Mouse (Mus musculus) adrenal gland (tissue): ENCODE data around the gene Stk24.

ENCODE experiments used
- intact Hi-C: fragments of 180-260 bp; cut with DNase I; formaldehyde crosslinking; loops from one replicate; pipeline ENCODE4 v1.15.1; 2025

The Stk24 gene

DNA sequence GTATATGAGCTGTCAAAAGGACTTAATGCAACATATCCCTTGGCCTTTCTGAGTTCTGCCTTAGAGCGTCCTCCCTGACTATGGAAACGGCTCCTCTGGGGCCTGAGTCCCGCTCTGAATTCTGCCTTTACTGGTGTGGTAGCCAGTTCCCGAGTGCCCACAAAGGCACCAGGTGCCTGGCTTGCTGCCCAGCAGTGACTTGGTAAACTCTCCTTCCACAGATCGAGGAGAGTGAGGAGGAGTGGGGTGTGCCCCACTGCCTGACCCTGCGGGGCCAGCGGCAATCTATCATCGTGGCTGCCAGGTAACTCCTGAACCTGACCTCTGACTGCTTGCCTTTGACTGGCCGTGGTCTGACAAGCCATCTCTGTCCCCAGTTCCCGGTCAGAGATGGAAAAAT is 103.8 kb downstream of the Stk24 start:
- intact Hi-C loops: loop anchor here (5.0 kb wide), 1 partner anchor 301 kb away; no protein-coding TSS in a partner anchor

DNA sequence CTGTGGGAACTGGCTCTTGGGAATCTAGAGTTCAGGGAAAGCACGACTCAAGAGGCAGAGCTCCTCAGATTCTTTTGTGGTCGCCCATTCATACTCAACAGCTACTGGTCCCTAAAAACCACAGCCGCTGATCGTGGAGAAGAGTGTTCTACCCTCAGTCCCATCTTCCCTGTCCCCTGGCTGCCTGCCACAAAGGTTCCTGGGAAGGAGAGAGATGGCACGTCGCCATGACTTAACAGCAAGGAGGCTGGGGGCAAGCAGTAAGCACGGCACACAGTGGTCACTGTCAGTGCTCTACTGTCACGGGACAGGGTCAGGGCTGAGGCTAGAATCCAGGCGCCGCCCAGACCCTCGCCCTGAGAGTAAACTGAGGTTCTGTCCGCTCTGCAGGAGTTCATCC is 104.8 kb downstream of the Stk24 start:
- intact Hi-C loops: loop anchor here (5.0 kb wide), 1 partner anchor 302 kb away; no protein-coding TSS in a partner anchor

DNA sequence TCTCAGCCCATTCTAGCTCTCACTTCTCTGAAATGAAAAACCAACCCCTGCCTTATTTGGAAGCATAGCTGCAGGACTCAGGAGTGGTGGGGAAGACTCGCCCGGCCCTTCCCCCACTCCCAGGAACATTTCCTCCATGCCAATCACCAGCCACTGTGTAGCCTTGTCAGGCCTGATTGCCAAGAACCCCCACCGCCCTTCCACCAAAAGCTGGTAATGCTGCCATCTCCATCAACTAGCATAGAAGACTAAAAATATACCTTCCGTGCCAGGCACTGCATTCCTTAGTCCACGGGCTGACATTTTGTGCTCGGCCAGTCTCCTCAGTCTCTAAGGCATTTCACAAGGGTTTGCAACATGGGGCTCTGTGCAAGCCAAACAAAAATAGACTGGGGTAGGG is 109.3 kb downstream of the Stk24 start:
- intact Hi-C loops: no loop called here

DNA sequence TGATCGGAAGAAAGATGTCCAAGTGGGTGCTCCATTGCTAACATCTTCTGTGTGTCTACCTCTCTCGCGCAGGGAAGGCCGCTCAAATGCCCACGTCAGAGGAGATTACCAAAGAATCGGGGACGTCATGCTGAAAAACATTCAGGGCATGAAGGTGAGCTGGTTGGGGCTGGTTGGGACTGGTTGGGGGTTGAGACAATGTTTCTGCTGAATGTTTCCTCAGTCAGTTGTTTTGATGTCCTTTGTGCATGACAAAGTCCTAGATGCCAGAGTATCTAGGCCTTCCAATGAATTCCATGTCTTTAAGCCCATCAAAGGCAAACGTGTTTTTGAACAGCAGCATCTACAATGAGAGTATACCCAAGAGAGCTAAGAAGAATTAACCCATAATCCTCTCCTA is 112.0 kb downstream of the Stk24 start:
- intact Hi-C loops: no loop called here

DNA sequence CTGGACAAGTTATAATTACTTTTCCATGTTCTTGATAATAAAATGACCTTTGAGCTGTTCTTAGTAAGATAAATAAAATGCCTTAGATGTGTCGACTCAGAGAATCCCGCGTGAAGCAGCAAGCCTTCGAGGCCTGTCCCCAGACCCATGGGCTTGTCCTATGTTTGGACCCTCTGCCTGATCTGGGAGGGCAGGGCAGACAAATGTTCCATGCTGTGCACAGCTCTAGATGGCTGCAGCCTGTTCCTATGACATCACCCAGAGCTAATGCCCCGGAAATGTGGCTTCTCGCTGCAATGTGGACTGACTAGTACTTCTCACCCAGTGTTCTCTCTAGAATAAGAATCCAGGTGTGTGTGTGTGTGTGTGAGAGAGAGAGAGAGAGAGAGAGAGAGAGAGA is 115.4 kb downstream of the Stk24 start:
- intact Hi-C loops: no loop called here

DNA sequence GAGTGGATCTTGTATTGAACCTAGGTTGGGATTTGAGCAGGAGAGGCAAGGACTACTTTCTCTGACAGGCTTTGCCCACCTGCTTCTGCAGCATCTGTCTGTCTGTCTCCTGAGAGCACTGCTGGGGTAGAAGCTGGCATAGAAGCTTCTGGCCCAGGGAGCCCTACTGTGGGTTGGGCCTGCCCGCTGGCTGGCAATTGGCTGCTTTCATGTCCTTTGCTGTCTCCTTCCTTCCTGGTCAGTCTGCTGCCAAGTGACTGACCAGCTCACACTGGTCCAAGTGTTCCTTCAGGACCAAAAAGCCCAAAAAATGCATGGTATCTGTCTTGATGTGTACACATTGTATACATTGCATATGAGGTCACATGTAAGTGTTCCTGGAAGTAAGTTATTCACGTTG is 115.9 kb downstream of the Stk24 start:
- intact Hi-C loops: no loop called here

DNA sequence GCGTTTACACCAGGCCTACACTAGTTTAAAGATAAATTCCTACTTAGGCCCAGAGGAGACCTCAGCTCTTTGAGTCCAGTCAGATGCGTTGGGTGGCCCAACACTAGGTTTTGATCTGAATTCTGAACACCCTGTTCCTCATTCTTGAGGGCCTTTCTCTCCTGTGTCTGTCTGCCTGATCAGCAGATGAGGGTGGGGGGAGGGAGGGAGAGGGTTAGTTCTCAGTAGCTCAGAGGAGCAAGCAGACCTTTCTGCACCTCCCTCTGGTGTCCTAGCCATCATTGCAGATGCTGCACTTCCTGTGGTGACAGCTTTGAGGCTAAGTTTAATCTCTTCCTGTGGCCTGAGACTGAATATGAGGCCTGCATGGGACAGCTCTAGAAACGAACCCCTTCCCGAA is 117.2 kb downstream of the Stk24 start:
- intact Hi-C loops: no loop called here

DNA sequence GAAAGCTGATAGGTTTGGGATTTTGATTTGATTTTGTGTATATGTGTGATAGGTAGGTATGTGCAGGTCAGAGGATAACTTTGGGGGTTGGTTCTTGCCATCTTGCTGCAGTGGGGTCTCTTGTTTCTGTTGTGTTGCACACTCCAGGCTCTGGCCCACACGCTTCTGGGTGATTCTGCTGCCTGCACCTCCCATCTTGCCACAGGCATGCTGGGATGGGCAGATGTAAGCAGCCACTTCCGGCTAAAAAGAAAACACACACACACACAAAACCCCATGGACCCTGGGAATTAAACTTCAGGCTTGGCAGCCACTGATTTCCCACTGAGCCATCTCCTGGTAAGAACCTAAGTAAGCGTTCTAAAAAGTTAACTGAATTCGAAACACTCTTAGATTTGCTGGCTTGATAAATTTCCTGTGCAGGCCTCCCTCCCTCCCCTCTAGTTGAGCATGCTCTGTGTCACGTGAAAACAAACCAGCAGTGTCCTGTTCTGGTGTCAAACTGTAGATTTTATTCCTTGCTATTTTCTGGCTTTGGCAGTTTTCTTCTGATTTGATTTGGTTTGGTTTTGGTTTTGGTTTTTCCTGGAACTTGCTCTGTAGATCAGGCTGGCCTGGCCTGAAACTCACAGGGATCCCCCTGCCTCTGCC is 118.5 kb downstream of the Stk24 start:
- intact Hi-C loops: no loop called here

DNA sequence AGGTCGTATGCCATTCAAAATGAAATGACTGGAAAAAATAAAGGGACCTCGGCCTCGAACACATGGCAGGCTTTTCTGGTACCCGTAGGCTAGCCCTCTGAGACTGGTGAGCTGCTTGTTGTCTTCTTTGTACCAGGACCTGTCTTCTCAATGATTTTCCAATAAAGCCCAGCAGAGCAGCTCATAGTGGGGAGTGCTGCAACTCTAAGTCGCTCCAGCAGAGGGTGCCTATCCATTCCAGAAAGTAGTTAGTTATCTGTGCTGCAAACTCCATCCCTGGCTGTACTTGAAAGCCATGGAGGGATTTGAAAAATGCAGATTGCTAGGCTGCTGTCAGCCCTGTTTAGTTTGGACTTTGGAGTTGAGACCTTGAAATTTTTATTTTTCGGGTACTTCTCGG is 120.0 kb downstream of the Stk24 start:
- intact Hi-C loops: loop anchor here (10.0 kb wide), 1 partner anchor 325 kb away; no protein-coding TSS in a partner anchor

DNA sequence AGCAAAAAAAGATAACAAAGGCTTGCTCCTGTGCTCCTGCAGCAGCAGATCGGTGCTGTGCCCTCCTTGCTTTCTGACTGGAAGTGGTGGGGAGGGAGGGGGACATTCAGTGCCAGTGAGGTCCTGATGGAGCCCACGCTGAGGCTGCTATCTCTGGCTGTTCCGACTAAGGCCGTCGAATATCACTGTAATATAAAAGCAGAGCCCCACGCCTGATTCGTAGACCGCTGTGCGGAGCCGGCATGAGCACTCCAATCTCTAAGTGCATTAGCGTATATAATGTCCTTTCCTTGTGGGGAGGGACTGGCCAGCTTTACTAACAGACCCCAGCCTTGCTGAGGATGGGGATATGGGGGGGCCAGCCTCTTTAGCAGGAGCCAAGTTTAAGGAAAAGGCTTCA is 120.5 kb downstream of the Stk24 start:
- intact Hi-C loops: loop anchor here (10.0 kb wide), 1 partner anchor 325 kb away; no protein-coding TSS in a partner anchor

DNA sequence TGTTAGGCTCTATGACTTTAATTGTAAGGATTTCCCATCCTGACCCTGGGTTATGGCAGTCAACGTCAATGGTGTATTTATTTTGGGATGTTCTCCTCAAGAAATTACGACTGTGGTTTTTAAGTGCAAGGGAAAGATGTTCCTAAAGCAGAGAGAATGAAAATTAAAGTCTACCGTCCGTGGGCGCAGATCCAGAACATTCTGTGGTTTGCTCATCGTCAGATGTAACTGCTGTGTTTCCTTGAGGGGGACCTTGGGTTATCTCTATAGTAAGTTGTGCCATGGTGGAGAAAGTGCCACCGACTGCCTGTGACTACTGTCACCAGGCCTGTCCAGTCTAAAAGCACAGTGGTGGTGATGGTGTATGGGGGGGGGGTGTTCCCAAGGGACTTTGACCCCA is 122.9 kb downstream of the Stk24 start:
- intact Hi-C loops: loop anchor here (10.0 kb wide), 1 partner anchor 328 kb away; no protein-coding TSS in a partner anchor

DNA sequence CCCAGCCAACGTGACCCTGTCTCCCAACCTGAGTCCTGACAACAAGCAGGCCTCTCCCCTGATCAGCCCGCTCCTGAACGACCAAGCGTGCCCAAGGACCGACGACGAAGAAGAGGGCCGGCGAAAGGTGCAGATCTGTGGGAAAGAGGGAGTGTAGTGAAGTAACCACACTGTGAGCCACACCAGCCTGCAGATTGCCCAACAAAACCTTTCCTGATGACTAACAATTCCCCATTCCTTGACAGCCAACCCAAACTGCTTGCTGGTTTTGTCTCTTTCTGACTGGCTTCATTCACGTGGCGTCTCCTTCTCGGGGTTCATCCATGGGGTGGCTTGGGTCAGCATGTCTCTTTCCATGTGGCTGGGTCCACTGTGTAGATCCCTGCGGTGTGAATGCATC is 124.3 kb downstream of the Stk24 start:
- intact Hi-C loops: loop anchor here (10.0 kb wide), 1 partner anchor 329 kb away; no protein-coding TSS in a partner anchor

DNA sequence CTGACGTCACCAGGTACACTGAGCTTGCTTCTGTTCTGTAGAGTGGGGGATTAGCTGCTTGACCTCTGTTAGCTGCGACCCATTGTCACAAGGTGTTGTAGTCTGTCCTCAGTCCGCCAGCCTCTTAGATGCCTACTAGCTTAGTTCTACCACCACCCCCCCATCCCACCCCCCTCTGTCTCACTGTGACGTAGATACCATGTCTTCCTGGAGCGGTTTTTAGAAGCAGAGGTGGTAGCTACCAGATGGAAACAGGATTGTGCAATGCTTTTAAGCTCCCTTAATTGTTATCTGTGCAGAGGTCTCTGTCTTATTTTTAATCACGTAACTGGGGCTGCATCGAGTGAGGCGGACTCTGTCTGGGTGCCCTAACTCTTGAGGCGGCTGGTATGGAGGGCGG is 124.9 kb downstream of the Stk24 start:
- intact Hi-C loops: loop anchor here (10.0 kb wide), 1 partner anchor 330 kb away; no protein-coding TSS in a partner anchor

DNA sequence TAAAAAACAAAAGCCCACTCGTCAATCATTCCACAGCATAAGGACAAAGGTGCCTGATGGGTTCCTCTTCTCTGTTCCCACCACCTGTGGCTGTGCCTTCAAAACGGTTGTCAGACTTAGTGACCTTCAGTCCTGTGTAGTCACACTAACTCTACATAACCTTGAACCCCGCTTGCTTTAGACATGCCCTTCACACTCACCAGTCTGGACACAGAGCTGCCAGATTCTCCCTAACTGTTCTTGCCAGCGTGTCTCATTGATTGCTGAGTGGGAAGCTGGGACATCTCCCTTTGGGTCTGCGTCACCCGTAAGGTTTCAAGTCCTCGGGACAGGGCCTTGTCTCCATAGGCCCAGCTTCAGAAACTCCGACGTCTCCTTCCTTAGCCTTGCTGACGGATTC is 127.3 kb downstream of the Stk24 start:
- intact Hi-C loops: loop anchor here (10.0 kb wide), 1 partner anchor 332 kb away; no protein-coding TSS in a partner anchor

DNA sequence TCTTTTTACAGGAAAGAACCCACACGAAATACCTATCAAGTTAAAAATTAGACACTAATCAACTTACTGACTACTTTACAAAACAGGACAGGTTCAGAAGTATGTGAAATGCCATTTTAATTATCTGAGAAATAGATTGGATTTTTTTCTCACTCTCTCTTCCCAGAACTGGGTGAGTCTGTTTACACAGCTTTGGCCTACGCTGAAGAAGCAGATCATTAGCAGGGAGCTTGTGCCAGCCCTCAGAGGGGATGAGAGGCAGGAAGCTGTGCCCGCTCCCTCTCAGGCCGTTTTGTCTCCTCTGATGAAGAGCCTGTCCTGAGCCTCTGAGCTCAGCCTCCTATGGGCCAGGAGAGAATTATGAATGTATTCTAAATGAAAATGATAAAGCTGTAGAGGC is 128.1 kb downstream of the Stk24 start:
- intact Hi-C loops: loop anchor here (10.0 kb wide), 1 partner anchor 333 kb away; no protein-coding TSS in a partner anchor

DNA sequence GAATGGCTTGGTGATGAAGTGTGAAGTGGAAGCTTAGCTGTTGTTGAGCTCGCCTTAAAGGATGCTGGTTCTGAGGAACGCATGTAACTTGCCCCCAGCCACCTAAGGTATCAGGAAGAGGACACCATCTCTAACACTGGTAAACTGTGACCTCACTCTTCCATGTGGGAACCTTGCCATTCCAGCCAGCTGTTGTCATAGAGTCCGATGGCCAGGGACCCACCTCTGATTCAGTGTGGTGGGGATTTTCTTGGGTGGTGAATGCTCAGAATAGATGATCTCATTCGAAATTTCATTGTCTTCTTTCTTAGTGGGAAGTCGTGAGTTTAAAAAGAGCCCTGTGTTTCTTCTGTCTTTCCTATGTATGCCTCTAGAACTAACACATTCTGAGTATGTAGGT is 128.7 kb downstream of the Stk24 start:
- intact Hi-C loops: loop anchor here (10.0 kb wide), 1 partner anchor 334 kb away; no protein-coding TSS in a partner anchor

DNA sequence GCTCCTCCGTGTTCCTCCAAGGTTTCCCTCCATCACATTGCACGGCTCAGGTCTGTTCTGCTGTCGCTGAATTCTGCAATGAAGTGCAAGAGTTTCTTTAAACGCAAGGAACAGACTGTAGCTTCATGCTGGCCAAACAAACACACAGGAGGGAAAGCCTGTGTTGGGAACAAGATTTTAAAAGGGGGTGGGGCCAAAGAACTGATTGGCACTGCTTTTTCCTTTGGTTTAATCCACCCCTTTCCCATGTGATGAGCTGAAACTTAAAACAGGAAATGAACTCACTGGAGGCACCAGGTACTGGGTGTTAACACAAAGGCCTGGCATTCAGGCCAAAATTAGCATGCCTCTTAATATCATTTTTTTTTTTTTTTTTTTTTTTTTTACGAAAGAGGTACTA is 131.5 kb downstream of the Stk24 start:
- intact Hi-C loops: no loop called here

DNA sequence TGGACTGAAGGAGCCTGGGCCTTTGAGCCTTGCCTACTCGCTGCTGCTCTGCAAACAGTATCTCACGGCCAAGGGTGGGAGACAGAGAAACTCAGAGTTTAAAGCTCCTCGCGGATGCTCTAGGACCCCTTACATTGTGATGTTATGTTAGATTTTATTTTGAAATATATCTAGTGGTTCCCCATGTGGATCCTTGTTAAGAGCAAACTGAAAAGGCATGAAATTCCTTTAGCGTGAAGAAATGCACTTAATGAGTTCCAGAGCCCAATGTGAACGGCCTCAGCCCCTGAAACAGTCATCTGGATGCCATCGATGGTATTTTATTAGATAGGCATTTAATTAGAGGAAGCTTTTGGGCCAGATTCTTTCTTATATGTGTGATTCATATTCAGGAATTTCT is 132.5 kb downstream of the Stk24 start:
- intact Hi-C loops: no loop called here

DNA sequence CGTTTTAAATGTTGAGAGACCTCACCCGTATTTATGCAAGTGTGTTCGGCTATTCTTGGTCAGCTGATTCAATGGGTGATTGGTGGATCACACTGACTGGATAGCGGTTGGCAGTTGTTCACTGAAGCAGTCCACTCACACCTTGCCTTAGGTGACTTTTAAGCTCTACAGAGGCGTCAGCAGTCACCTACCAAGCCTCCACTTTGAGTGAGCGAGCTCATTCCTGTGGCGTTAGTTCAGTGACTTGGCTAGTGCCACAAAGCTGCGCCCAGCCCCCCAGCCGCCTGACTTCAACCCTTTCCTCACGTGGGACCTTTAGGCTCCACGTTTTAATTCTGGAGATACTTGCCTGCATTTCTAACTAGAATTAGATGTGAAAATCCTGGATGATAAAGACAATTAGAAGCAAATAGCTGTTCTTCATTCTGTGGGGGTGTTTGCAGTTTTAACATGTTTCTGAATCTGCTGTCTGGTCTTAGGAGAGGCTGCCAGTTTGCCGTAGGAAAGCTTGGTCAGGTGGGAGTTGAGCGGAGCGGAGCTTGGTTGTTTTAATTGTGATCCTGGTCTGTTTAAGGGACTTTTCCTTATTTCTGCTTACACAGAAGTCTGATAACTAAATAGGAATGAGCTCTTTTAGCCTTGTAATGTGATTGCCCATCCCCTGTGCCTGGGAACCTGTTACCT is 133.6 kb downstream of the Stk24 start:
- intact Hi-C loops: no loop called here

DNA sequence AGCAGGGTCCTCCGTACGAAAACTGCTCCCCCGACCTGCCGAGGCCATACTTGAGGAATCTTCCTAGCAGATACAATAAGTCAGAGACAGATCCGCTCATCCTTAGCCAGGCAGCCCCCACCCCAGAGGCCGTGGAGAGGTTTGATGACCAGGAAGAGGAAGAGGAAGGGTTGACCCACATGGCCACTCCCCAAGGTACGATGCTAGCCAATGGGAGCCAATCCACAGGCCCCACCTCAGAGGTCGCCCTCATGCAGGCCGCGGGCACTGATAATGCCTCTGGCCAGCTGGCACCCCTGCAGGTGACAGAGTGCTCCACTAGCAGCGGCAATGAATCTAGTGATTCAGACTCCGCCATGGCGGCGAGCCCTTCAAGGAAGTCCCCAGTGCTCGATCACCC is 135.7 kb downstream of the Stk24 start:
- intact Hi-C loops: no loop called here

DNA sequence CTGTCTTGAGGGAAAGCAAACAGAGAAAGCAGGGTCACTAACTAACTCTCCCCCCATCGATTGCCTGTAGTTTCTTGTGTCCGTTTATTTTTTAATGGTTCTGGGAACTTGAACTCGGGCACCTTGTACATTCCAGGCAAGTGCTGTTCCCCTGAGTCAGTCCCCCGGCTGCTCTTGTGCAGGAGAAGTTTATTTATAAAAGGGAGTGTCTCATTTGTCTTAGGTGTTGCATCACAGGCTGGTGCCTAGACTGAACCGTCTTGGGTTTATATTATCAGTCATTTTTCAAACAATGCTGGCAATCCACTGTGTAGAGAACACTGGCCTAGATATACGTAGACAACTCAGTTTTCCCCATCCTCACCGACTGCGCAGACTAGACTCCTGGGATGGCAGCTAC is 140.4 kb downstream of the Stk24 start:
- intact Hi-C loops: no loop called here

DNA sequence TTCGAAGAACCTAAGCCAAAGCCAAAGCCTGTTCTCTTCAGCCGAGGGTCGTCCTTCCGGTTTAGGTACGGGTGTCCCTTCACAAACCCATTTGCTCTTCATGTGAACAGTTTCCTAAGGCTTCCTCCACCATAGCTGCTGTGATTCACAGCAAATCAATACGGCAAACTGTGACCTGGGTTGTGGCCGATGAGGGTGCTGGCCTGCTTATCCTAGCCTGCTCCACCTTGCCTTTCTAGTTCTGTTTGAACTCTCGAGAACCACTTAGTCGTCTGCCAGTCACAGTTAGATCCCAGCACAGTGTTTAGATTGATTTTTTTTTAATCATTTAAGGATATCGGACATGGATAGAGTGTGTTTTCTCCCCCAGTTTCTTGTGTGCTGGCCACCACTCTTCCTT is 141.1 kb downstream of the Stk24 start:
- intact Hi-C loops: no loop called here

DNA sequence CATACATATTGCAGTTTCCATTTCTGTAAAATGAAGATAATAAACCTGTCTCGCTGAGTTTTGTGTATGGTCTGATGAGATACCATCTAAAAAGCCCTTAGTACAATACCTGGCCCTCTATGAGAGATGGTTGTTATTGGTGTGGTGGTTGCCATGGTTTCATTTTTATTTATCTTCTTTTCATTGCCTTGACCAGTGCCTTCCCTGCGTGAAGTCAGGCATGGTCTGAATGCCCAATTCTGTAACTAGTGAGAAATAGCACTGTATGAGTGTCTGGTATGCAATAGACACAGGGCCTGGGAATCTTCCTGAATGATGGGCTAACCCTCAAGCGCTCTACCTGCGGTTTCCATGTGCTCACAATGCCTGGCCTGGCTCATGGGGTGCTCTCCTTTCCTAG is 143.1 kb downstream of the Stk24 start:
- intact Hi-C loops: no loop called here
